Mouse (Mus musculus): ENCODE results near the gene Kcnq1. TPM values are rescaled to one million over a fixed set of nuclear protein-coding genes. Genes with fewer than 3 reads are reported as not detected.

The Kcnq1 gene
- total and polyA plus RNA-seq, 3 experiments: not detected

GRCm38 (mm10) chr7:143162051-143162450 is 55.9 kb downstream of the Kcnq1 start:
- H3K9me3 ChIP-seq (replicated peaks; ENCODE audit: low read length): no peaks in the 10 kb centered on the region
- no peak for TF ChIP-seq ELF1 (IDR thresholded peaks at IDR 0.05; ENCODE audit: low read depth, low read length)
- no peak for TF ChIP-seq JUN (IDR thresholded peaks at IDR 0.05; ENCODE audit: insufficient read depth, low read depth, low read length)
- no peak for TF ChIP-seq ZKSCAN1 (IDR thresholded peaks at IDR 0.05; ENCODE audit: borderline replicate concordance, low read depth, low read length)
- no peak for TF ChIP-seq PAX5 (IDR thresholded peaks at IDR 0.05; ENCODE audit: low read length)
- TF ChIP-seq KAT2A (IDR thresholded peaks at IDR 0.05; ENCODE audit: insufficient replicate concordance, low read length): no peak
- TF ChIP-seq ZC3H11A (IDR thresholded peaks at IDR 0.05; ENCODE audit: low read depth, low read length): no peak
- no peak for TF ChIP-seq USF1 (IDR thresholded peaks at IDR 0.05; ENCODE audit: low read depth, low read length)
- TF ChIP-seq CHD1 (IDR thresholded peaks at IDR 0.05; ENCODE audit: low read depth, low read length): no peak
- TF ChIP-seq NRF1 (IDR thresholded peaks at IDR 0.05; ENCODE audit: low read depth, low read length): no peak
- no peak for TF ChIP-seq SIN3A (IDR thresholded peaks at IDR 0.05; ENCODE audit: low read length)
- no peak for TF ChIP-seq ZMIZ1 (IDR thresholded peaks at IDR 0.05; ENCODE audit: low read depth, low read length)
- TF ChIP-seq USF2 (conservative IDR thresholded peaks at IDR 0.05; ENCODE audit: low read depth, low read length): no peak
- TF ChIP-seq UBTF (IDR thresholded peaks at IDR 0.05; ENCODE audit: low read depth, low read length): no peak
- TF ChIP-seq BHLHE40 (IDR thresholded peaks at IDR 0.05; ENCODE audit: low read depth, low read length): no peak
- TF ChIP-seq EP300 (IDR thresholded peaks at IDR 0.05; ENCODE audit: low read length): no peak
- no peak for TF ChIP-seq RAD21 (IDR thresholded peaks at IDR 0.05; ENCODE audit: low read depth, low read length)
- no peak for TF ChIP-seq CHD2 (IDR thresholded peaks at IDR 0.05; ENCODE audit: low read length)
- TF ChIP-seq MEF2A (IDR thresholded peaks at IDR 0.05; ENCODE audit: borderline replicate concordance, low read depth, low read length): no peak
- no peak for DNase-seq (ENCODE audit: extremely low read depth)
- no peak overlapping the region for H3K4me3 ChIP-seq (replicated peaks in 1 of 3; ENCODE audit: low read depth in 2 of 3, low read length in 2 of 3, poor library complexity in 1 of 3)
- H3K4me2 ChIP-seq (ENCODE audit: insufficient read depth, low read depth, poor library complexity, severe bottlenecking): no peak overlapping the region
- in situ Hi-C loops (cut with MboI; ENCODE audit: low pct_ligation_motif_present, low pct_unique_long_range_greater_than_20kb, low sequenced_read_pairs): no loop called here
- dilution Hi-C loops (cut with MboI; ENCODE audit: extremely low pct_ligation_motif_present, extremely low pct_unique_long_range_greater_than_20kb, low sequenced_read_pairs): no loop called here
- no peaks in the 10 kb centered on the region for H3K36me3 ChIP-seq (replicated peaks in 1 of 2; ENCODE audit: control insufficient read depth in 1 of 2, insufficient read depth in 1 of 2, low read length in 1 of 2)
- no peaks in the 10 kb centered on the region for H3K79me2 ChIP-seq (replicated peaks; ENCODE audit: control insufficient read depth, extremely low read depth, insufficient read depth, poor library complexity, severe bottlenecking)
- no peaks in the 10 kb centered on the region for H3K4me1 ChIP-seq (ENCODE audit: control insufficient read depth in 1 of 2, insufficient read depth in 2 of 2)
- H3K9ac ChIP-seq (ENCODE audit: insufficient read depth, low read depth): no peak overlapping the region
- H3K27ac ChIP-seq (ENCODE audit: insufficient read depth, low read depth): no peak overlapping the region
- H3K27me3 ChIP-seq (replicated peaks): peaks cover 50% of the 10 kb centered on the region

DNA sequence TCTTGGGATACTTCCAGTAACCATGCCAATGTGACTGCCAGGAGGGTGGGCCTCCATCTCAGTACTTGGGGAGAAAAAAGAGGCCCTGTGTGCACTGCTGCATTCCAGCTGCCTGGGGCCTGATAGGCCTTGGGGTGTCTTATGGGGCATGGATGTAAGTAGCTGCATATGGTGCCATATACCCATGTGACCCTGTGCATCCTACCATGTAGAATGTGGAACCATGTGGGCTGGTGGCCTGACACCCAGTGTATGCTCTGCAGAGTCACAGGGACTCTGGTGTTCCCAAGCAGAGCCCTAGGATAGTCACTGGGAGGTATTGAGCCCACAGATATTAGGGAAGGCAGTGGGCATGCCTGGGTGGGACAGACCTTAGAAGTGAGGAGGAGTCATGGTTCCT is 57.9 kb downstream of the Kcnq1 start:
- Histone ChIP-seq H3K36me3 (replicated peaks in 1 of 2; ENCODE audit: control insufficient read depth in 1 of 2, insufficient read depth in 1 of 2, low read length in 1 of 2) (no peaks in the 10 kb centered on the region), H3K79me2 (replicated peaks; ENCODE audit: control insufficient read depth, extremely low read depth, insufficient read depth, poor library complexity, severe bottlenecking) (no peaks in the 10 kb centered on the region), H3K9ac (ENCODE audit: insufficient read depth, low read depth) (no peak overlapping the region), H3K4me1 (ENCODE audit: control insufficient read depth in 1 of 2, insufficient read depth in 2 of 2) (no peaks in the 10 kb centered on the region), H3K4me3 (replicated peaks in 1 of 3; ENCODE audit: low read depth in 2 of 3, low read length in 2 of 3, poor library complexity in 1 of 3) (no peak overlapping the region), H3K9me3 (replicated peaks; ENCODE audit: low read length) (no peaks in the 10 kb centered on the region), H3K27me3 (replicated peaks) (peaks cover 64% of the 10 kb centered on the region), H3K27ac (ENCODE audit: insufficient read depth, low read depth) (no peak overlapping the region), H3K4me2 (ENCODE audit: insufficient read depth, low read depth, poor library complexity, severe bottlenecking) (no peak overlapping the region)
- dilution Hi-C loops (cut with MboI; ENCODE audit: extremely low pct_ligation_motif_present, extremely low pct_unique_long_range_greater_than_20kb, low sequenced_read_pairs): no loop called here
- TF ChIP-seq TCF12 (IDR thresholded peaks at IDR 0.05; ENCODE audit: low read depth, low read length) (no peak), MAX (IDR thresholded peaks at IDR 0.05; ENCODE audit: low read length) (no peak), ZC3H11A (IDR thresholded peaks at IDR 0.05; ENCODE audit: low read depth, low read length) (no peak), ETS1 (conservative IDR thresholded peaks at IDR 0.05; ENCODE audit: low read depth, low read length) (no peak), ELF1 (IDR thresholded peaks at IDR 0.05; ENCODE audit: low read depth, low read length) (no peak), MAFK (IDR thresholded peaks at IDR 0.05; ENCODE audit: insufficient replicate concordance, low read length) (no peak), USF1 (IDR thresholded peaks at IDR 0.05; ENCODE audit: low read depth, low read length) (no peak)
- in situ Hi-C loops (cut with MboI; ENCODE audit: low pct_ligation_motif_present, low pct_unique_long_range_greater_than_20kb, low sequenced_read_pairs): no loop called here
- DNase-seq (ENCODE audit: extremely low read depth): no peak
